Comparison of ENCODE assay signal across 8 mouse cellular contexts in the genomic region with DNA sequence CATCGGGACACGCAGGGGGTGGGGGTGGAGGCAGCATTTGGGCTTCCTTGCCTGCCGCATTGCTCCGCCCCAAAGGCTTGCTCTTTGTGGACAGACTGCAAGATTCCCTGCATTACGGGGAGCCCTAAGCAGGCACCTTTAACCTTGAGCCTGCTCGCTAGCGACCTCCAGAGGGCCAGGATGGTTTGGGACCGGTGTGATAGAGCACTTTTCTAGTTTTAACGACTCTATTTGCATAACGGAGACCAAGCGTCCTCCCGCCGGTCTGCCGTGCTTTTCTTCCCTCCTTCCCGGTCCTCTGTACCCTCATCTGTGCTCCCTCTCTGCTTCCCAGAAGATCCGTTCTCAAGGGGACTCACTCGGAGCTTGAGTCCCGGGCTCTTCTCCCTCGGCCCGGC. TPM values are rescaled to one million over a fixed set of nuclear protein-coding genes. Genes with fewer than 3 reads are reported as not detected.
DNase-seq lines count a peak whose midpoint lies in the region; ATAC-seq and TF ChIP-seq lines count a peak whose summit lies in the region.

A gene (plus strand): TSS at position 70 of the 398 bp plus-strand sequence.

- peak; percentile 30; the same call in 1 of the 2 replicates for TF ChIP-seq POLR2A in embryonic fibroblast, embryonic 13.5 days (IDR thresholded peaks at IDR 0.05; ENCODE audit: low read depth, low read length)

- H3K27ac ChIP-seq in embryonic fibroblast, embryonic 13.5 days (ENCODE audit: insufficient read depth, low read length): no peak within 1 kb of the TSS
- H3K27ac ChIP-seq in heart, embryonic 12.5 days (ENCODE audit: poor library complexity, severe bottlenecking): peak within 1 kb of the TSS; percentile 83
- H3K27ac ChIP-seq in kidney, embryonic 15.5 days: peak within 1 kb of the TSS; percentile 85
- H3K27ac ChIP-seq in liver, embryonic 12.5 days: 0 out of 2 replicates have a peak within 1 kb of the TSS, but pooled peaks have one; percentile 40
- peak within 1 kb of the TSS; percentile 81 for H3K27ac ChIP-seq in stomach, embryonic 15.5 days

- peak; percentile 76 for ATAC-seq in heart, embryonic 12.5 days (ENCODE audit: insufficient number of reproducible peaks, low FRiP score)
- ATAC-seq in kidney, embryonic 15.5 days (replicated peaks; ENCODE audit: low FRiP score): peak; percentile 63
- ATAC-seq in liver, embryonic 12.5 days: peak; percentile 46; the same call in 1 of the 2 replicates
- ATAC-seq in stomach, embryonic 15.5 days (ENCODE audit: insufficient read depth, low FRiP score, low read depth): peak; percentile 47; the same call in 1 of the 2 replicates

- peak within 1 kb of the TSS; percentile 59 for H3K4me3 ChIP-seq in embryonic fibroblast, embryonic 13.5 days (ENCODE audit: insufficient read depth, low read length)
- peak within 1 kb of the TSS; percentile 72 for H3K4me3 ChIP-seq in heart, embryonic 12.5 days
- H3K4me3 ChIP-seq in kidney, embryonic 15.5 days (replicated peaks): peak within 1 kb of the TSS; percentile 66
- peak within 1 kb of the TSS; percentile 58 for H3K4me3 ChIP-seq in liver, embryonic 12.5 days
- H3K4me3 ChIP-seq in stomach, embryonic 15.5 days (replicated peaks): peak within 1 kb of the TSS; percentile 64

- under 1% methylated on average over 20 of the region's 20 CpGs for WGBS in heart, embryonic 12.5 days
- under 1% methylated on average over 20 of the region's 20 CpGs for WGBS in kidney, embryonic 15.5 days
- WGBS in liver, embryonic 12.5 days (ENCODE audit: insufficient replicate concordance): 1% methylated on average over 20 of the region's 20 CpGs
- under 1% methylated on average over 20 of the region's 20 CpGs for WGBS in stomach, embryonic 15.5 days

- DNase-seq in CD4-positive helper T cell, adult 2 months (ENCODE audit: low read depth, low spot score): peak; percentile 89
- DNase-seq in adrenal gland, postnatal 4 days (ENCODE audit: low spot score in 2 of 2): peak; percentile 51 to 74
- peak; percentile 94 for DNase-seq in naive thymus-derived CD4-positive, alpha-beta T cell, adult 2 months (ENCODE audit: low read depth)

- peak; percentile 62 for TF ChIP-seq CTCF in embryonic fibroblast, embryonic 13.5 days (IDR thresholded peaks at IDR 0.05; ENCODE audit: borderline replicate concordance, insufficient read depth, low read length)

- H3K27me3 ChIP-seq in heart, embryonic 12.5 days (replicated peaks): peaks cover 15% of the 10 kb centered on the region; the same call in 1 of the 2 replicates
- H3K27me3 ChIP-seq in kidney, embryonic 15.5 days: no peaks in the 10 kb centered on the region
- H3K27me3 ChIP-seq in liver, embryonic 12.5 days (replicated peaks): peaks cover 67% of the 10 kb centered on the region
- H3K27me3 ChIP-seq in stomach, embryonic 15.5 days (replicated peaks): no peaks in the 10 kb centered on the region

- H3K9me3 ChIP-seq in heart, embryonic 12.5 days (replicated peaks): no peaks in the 10 kb centered on the region
- H3K9me3 ChIP-seq in kidney, embryonic 15.5 days (replicated peaks): no peaks in the 10 kb centered on the region
- no peaks in the 10 kb centered on the region for H3K9me3 ChIP-seq in liver, embryonic 12.5 days (replicated peaks)
- H3K9me3 ChIP-seq in stomach, embryonic 15.5 days: no peaks in the 10 kb centered on the region

- peak within 1 kb of the TSS; percentile 86 for H3K9ac ChIP-seq in heart, embryonic 12.5 days
- H3K9ac ChIP-seq in kidney, embryonic 15.5 days: peak within 1 kb of the TSS; percentile 79
- H3K9ac ChIP-seq in liver, embryonic 12.5 days: peak within 1 kb of the TSS; percentile 51
- H3K9ac ChIP-seq in stomach, embryonic 15.5 days: peak within 1 kb of the TSS; percentile 58

- peak within 1 kb of the TSS; percentile 94 for H3K4me2 ChIP-seq in heart, embryonic 12.5 days
- peak within 1 kb of the TSS; percentile 80 for H3K4me2 ChIP-seq in kidney, embryonic 15.5 days
- peak within 1 kb of the TSS; percentile 62 for H3K4me2 ChIP-seq in liver, embryonic 12.5 days
- peak within 1 kb of the TSS; percentile 97 for H3K4me2 ChIP-seq in stomach, embryonic 15.5 days

- no peaks in the 10 kb centered on the region for H3K4me1 ChIP-seq in embryonic fibroblast, embryonic 13.5 days (ENCODE audit: control insufficient read depth, insufficient read depth, low read length)
- peaks cover 23% of the 10 kb centered on the region for H3K4me1 ChIP-seq in heart, embryonic 12.5 days (replicated peaks)
- peaks cover 45% of the 10 kb centered on the region for H3K4me1 ChIP-seq in kidney, embryonic 15.5 days
- no peaks in the 10 kb centered on the region for H3K4me1 ChIP-seq in liver, embryonic 12.5 days
- peaks cover 11% of the 10 kb centered on the region; the same call in 1 of the 2 replicates for H3K4me1 ChIP-seq in stomach, embryonic 15.5 days

- H3K36me3 ChIP-seq in heart, embryonic 12.5 days: no peaks in the 10 kb centered on the region
- H3K36me3 ChIP-seq in kidney, embryonic 15.5 days: no peaks in the 10 kb centered on the region
- H3K36me3 ChIP-seq in liver, embryonic 12.5 days: no peaks in the 10 kb centered on the region
- no peaks in the 10 kb centered on the region for H3K36me3 ChIP-seq in stomach, embryonic 15.5 days

RNA-seq across cellular contexts. Expression of the gene that starts here (rescaled TPM):
- 10 to 100 TPM; 46.6 to 56.3 TPM for total RNA-seq in adrenal gland, postnatal 4 days (2021)
- polyA plus RNA-seq in embryonic fibroblast, embryonic 13.5 days (2011; ENCODE audit: insufficient read length, low read depth, missing spikeins): 7.4 and 10.3 TPM in 2 replicates
- polyA plus RNA-seq in heart, embryonic 12.5 days (2016; fragmentation: Nextera tagmentation; extraction: Ambion mirVana): 18.9 and 21.9 TPM in 2 replicates
- 22.6 and 25.5 TPM in 2 replicates for polyA plus RNA-seq in kidney, embryonic 15.5 days (2015; fragmentation: Nextera tagmentation; extraction: Ambion mirVana)
- polyA plus RNA-seq in liver, embryonic 12.5 days (2016; fragmentation: Nextera tagmentation; extraction: Ambion mirVana): 7.5 and 7.9 TPM in 2 replicates
- polyA plus RNA-seq in stomach, embryonic 15.5 days (2015; fragmentation: Nextera tagmentation; extraction: Ambion mirVana): 16.3 and 18.0 TPM in 2 replicates
